Mouse (Mus musculus) lung, postnatal 0 days (tissue): ENCODE results near the gene Zdhhc22. TPM values are rescaled to one million over a fixed set of nuclear protein-coding genes. Genes with fewer than 3 reads are reported as not detected.
A peak's percentile ranks its signal among the peaks of the same experiment; 100 is the strongest.

Experiments
- ATAC-seq: fragments of 200-750 bp; cut with Nextera tagmentation; 2 replicates; pipeline ENCODE4 v1.8.0; 2017; ENCODE audit warnings: moderate library complexity
- DNase-seq: peaks from one replicate; pipeline ENCODE4 v3.0.0-alpha.2; 2016; ENCODE audit warnings: low spot score
- H3K27ac ChIP-seq: fragments of 300-500 bp; sonication (generic); 2 replicates; pipeline ENCODE4 v1.5.1; 2014; ENCODE audit warnings: antibody characterized with exemption, mild to moderate bottlenecking, low read length, mixed read lengths
- H3K27me3 ChIP-seq: fragments of 300-500 bp; sonication (generic); replicated peaks from 2 replicates; pipeline ENCODE4 v1.6.1; 2014; ENCODE audit warnings: low read length, mixed read lengths; ENCODE audit not compliant: insufficient read depth
- H3K36me3 ChIP-seq: fragments of 300-500 bp; sonication (generic); 2 replicates; pipeline ENCODE4 v1.6.1; 2014; ENCODE audit warnings: low read length, mixed read lengths; ENCODE audit not compliant: insufficient read depth
- H3K4me1 ChIP-seq: fragments of 300-500 bp; sonication (generic); 2 replicates; pipeline ENCODE4 v1.6.1; 2014; ENCODE audit warnings: antibody characterized with exemption, low read depth, low read length, mixed read lengths; ENCODE audit not compliant: insufficient read depth
- H3K4me2 ChIP-seq: fragments of 300-500 bp; sonication (generic); replicated peaks from 2 replicates; pipeline ENCODE4 v1.6.1; 2014; ENCODE audit warnings: low read depth, mild to moderate bottlenecking, low read length, moderate library complexity, mixed read lengths
- H3K4me3 ChIP-seq: fragments of 300-500 bp; sonication (generic); 2 replicates; pipeline ENCODE4 v1.5.1; 2014; ENCODE audit warnings: low read depth, low read length
- H3K9ac ChIP-seq: fragments of 300-500 bp; sonication (generic); replicated peaks from 2 replicates; pipeline ENCODE4 v1.6.1; 2014; ENCODE audit warnings: low read depth, mild to moderate bottlenecking
- H3K9me3 ChIP-seq: fragments of 300-500 bp; sonication (generic); 2 replicates; pipeline ENCODE4 v1.6.1; 2016; ENCODE audit warnings: low read length, mixed read lengths
- CTCF ChIP-seq: IDR thresholded peaks from 2 replicates; pipeline ENCODE4 v1.5.1; 2016; ENCODE audit warnings: antibody characterized with exemption, mild to moderate bottlenecking
- EP300 ChIP-seq: IDR thresholded peaks from 2 replicates; pipeline ENCODE4 v1.6.1; 2016; ENCODE audit warnings: antibody characterized with exemption, mild to moderate bottlenecking, control low read depth
- WGBS: fragments of 180-500 bp; shearing (Covaris S2); extraction: QIAGEN DNeasy Blood & Tissue Kit; methylation state at CpG from one replicate; pipeline ENCODE4 v1.1.7; 2014; 5-methylcytosine and 5-hydroxymethylcytosine counted together
- polyA plus RNA-seq: library from polyadenylated mRNA; unstranded; fragments of >200 nt; fragmentation: Nextera tagmentation; extraction: Ambion mirVana; gene quantifications from 2 replicates; pipeline ENCODE4 v1.2.1, GENCODE M21; 2015

Gene Zdhhc22
- polyA plus RNA-seq, 1 experiment from 2014 or later: not detected

DNA sequence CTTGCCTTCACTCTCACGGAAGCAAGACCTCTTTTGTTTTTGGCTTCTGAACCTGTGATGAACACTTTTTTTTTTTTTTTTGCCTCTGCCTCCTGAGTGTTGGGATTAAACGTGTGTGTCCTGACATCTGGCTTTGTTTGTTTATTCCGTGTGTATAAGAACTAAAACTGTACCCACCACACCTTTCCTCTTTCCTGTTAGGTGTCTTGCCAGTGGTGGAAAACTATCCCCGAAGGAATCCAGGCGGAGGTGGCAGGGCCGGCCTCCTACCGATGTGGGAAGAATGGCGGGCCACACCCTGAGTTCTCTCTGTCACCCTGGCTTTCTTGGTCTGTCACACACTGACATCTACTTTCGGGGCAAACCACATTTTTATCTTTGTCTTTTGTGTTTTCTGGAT is 51.7 kb downstream of the Zdhhc22 start:
- Histone ChIP-seq H3K9me3 (no peaks in the 10 kb centered on the region), H3K27me3 (no peaks in the 10 kb centered on the region), H3K4me3 (no peak overlapping the region), H3K4me1 (no peaks in the 10 kb centered on the region; the same call in 1 of the 2 replicates), H3K9ac (no peak overlapping the region), H3K4me2 (no peak overlapping the region), H3K27ac (no peak overlapping the region), H3K36me3 (no peaks in the 10 kb centered on the region)
- DNase-seq: no peak
- ATAC-seq: no peak
- TF ChIP-seq EP300 (peak; percentile 84), CTCF (no peak)
- 54% methylated on average over 9 of the region's 9 CpGs for WGBS

DNA sequence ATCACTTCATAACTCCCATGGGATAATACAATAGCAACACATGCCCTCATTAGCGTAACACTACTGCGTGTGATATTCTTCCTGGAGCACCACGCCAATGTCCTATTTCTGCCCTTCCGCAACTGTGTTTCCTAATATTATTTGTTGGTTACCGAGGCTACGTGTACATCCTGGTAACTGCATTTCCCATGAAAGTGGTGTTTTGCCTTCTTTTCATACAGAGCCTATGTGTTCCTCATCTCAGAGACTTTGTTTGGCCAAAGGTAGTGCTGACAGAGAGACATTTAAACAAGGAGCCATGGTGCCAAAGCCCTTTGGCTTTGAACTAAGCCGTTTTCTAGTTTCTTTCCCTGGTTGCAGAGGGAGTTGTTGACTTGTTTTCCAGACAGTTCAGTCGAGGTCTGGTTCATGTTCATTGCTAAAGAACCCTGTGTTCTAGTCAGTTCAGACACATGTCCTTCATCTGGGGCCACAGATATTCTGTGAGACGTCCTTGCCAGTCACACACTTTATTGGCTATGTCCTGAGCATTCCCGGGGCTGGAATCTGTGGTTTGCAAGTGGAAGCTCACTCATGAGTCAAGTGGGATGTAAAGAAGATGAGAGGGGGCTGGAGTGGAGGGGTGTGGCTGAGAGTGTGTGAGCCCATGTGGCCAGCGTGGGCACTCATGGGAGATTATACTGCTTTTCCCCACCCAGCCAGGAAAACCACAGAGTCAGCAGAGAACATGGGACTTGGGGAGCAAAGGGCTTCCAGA is 53.5 kb downstream of the Zdhhc22 start:
- H3K27ac ChIP-seq: no peak overlapping the region

DNA sequence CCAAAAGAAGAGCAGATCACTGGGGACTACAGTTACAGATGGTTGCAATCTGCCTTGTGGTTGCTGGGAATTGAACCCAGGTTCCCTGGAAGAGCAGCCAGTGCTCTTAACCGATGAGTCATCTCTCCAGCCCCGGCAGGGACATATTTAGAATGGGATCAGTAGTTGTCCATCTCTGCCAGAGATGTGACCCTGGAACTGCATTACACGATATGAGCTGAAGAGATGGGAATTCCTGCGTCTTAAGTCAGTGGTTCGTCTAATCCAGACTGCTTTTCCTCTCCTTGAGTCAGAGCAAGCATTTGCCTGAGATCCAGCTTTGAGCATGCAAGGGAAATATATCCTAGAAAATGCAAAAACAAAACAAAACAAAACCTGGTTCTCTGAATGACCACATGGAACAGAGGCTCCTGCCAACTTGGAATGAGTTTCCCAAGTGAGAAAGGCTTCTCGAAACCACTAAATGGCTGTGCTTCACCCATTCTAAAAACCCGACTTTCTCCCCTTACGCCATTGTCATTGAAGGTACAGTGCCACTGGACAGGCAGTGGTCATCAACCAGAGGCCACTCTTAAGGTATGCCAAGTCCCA is 54.4 kb downstream of the Zdhhc22 start:
- 75% methylated on average over 8 of the region's 8 CpGs for WGBS

More for the DNA sequence above, 53.5 kb downstream of the Zdhhc22 start:
- TF ChIP-seq CTCF: no peak
- peak; percentile 83 for TF ChIP-seq EP300
- H3K4me1 ChIP-seq: peaks cover 9% of the 10 kb centered on the region
- DNase-seq (peak; percentile 75), ATAC-seq (peak; percentile 50)
- H3K4me3 ChIP-seq: no peak overlapping the region
- H3K36me3 ChIP-seq: no peaks in the 10 kb centered on the region
- no peak overlapping the region for H3K9ac ChIP-seq
- H3K27me3 ChIP-seq: no peaks in the 10 kb centered on the region
- no peak overlapping the region for H3K4me2 ChIP-seq
- 59% methylated on average over 11 of the region's 11 CpGs for WGBS
- H3K9me3 ChIP-seq: no peaks in the 10 kb centered on the region

DNA sequence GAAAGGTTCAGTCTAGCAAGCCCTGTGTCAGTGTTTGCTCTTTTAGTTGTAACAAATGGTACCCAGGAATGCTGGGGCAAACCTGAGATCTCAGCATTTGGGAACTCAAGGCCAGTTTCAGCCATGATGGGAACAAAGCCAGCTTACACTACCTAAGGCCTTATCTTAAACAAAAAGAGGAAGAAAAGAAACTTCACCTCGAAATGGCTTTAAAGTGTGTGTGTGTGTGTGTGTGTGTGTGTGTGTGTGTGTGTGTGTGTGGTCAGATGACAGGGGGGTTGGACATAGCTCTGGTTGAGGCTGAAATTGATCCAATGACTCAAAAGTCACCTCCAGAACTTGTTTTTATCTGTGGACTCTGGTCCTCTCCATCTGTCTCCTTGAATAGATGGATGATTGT is 55.5 kb downstream of the Zdhhc22 start:
- ATAC-seq (no peak), DNase-seq (no peak)
- H3K9me3 ChIP-seq: no peaks in the 10 kb centered on the region
- WGBS: 29% methylated on average over 1 of the region's 1 CpGs
- H3K27ac ChIP-seq: no peak overlapping the region
- no peaks in the 10 kb centered on the region for H3K36me3 ChIP-seq
- no peak overlapping the region for H3K4me2 ChIP-seq
- TF ChIP-seq EP300 (no peak), CTCF (no peak)
- H3K4me3 ChIP-seq: no peak overlapping the region
- no peak overlapping the region for H3K9ac ChIP-seq
- H3K27me3 ChIP-seq: no peaks in the 10 kb centered on the region
- peaks cover 15% of the 10 kb centered on the region for H3K4me1 ChIP-seq

More for the DNA sequence above, 54.4 kb downstream of the Zdhhc22 start:
- DNase-seq (no peak), ATAC-seq (no peak)
- H3K4me3 ChIP-seq: no peak overlapping the region
- H3K4me2 ChIP-seq: no peak overlapping the region
- no peak for TF ChIP-seq CTCF
- TF ChIP-seq EP300: no peak
- H3K4me1 ChIP-seq: peaks cover 15% of the 10 kb centered on the region
- H3K9me3 ChIP-seq: no peaks in the 10 kb centered on the region
- H3K9ac ChIP-seq: no peak overlapping the region
- no peaks in the 10 kb centered on the region for H3K27me3 ChIP-seq
- no peak overlapping the region for H3K27ac ChIP-seq
- H3K36me3 ChIP-seq: no peaks in the 10 kb centered on the region

DNA sequence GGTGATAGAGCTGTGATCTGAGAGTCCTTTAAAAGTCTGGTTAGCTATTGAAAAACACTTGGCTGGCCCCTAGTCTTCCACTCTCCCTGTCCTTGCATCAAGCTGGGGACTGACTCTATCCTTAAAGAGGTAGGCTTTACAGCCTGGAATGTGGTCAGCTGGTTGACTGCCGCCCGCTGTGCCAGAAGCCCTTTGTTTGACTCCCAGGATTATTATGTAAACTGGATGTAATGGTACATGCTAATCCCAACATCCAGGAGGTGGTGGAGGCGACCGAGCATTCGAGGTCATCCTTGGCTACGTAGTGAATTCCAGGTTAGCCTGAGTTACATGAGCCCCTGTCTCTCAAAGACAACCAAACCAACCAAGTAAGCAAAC is 57.7 kb downstream of the Zdhhc22 start:
- peak overlapping the region; percentile 58 for H3K27ac ChIP-seq
- no peak overlapping the region for H3K9ac ChIP-seq
- H3K9me3 ChIP-seq: no peaks in the 10 kb centered on the region
- no peaks in the 10 kb centered on the region for H3K36me3 ChIP-seq
- no peak overlapping the region for H3K4me2 ChIP-seq
- peak; percentile 89 for DNase-seq
- no peaks in the 10 kb centered on the region for H3K27me3 ChIP-seq
- peaks cover 15% of the 10 kb centered on the region for H3K4me1 ChIP-seq
- H3K4me3 ChIP-seq: no peak overlapping the region
- WGBS: 29% methylated on average over 6 of the region's 6 CpGs
- TF ChIP-seq CTCF (no peak), EP300 (no peak)
- ATAC-seq: peak; percentile 82

DNA sequence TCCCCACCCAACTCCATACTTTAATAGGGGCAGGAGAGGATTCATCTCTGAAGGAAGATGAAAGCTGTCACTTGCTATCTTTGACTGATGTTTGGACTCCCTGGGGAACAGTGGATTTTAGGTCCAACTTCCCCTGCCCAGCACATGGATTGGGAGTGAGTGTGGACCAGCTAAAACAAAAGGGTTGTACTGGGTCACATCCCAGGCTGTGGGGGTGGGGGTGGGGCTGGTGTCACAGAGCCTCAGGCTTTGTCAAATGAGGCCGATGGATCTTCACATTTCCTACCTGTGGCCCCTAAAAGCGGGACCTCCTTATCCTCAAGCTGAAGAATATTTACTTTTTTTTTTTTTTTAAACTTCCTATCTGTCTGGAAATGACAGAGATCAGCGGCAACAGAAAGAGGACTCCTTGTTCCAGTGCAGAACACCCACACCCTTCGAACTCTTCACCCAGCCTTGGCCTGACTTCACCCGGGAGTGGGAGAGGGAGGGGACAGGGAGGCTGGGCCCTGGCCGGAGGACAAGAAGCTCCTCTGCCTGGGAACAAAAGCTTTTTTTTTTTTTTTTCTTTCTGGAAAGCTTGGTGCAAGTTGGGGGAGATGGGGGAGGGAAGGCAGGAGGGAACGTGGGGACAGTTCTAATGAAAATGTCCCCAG is 58.2 kb downstream of the Zdhhc22 start:
- Histone ChIP-seq H3K4me3 (no peak overlapping the region), H3K9ac (no peak overlapping the region), H3K36me3 (no peaks in the 10 kb centered on the region), H3K27me3 (no peaks in the 10 kb centered on the region), H3K4me1 (peaks cover 15% of the 10 kb centered on the region), H3K4me2 (no peak overlapping the region), H3K9me3 (no peaks in the 10 kb centered on the region), H3K27ac (peak overlapping the region; percentile 64)
- WGBS: 7% methylated on average over 7 of the region's 7 CpGs
- ATAC-seq (peak; percentile 92), DNase-seq (peak; percentile 94)
- TF ChIP-seq EP300 (peak; percentile 99), CTCF (no peak)
